Mouse (Mus musculus) yolk sac, embryonic 10.5 days (tissue): ENCODE results near the gene Olfr424.

Source experiments
- DNase-seq: peaks from one replicate; pipeline ENCODE4 v3.0.0-alpha.2; 2017; ENCODE audit warnings: low spot score

The Olfr424 gene

DNA sequence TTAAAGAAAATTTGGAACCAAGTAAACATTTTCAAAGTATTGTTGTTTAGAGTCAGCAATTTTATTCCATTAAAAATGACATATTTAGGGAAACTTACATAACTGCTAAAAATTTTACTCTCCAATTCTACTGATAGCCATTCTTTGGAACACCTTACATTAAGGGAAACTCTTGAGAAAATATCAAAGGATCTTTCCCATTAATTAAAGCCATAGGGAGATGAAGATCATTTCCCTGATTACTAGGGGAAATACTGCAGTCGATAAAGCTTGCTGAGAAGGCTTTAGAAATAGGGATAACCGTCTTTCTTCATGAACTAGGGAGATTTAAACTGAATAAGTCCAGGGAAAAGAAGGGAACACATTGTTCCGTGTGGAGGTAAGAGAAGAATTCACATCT lies at the start of gene Olfr424:
Gene Olfr424, plus strand, starts transcription at position 301 of the 400 bp plus-strand sequence.
- DNase-seq, result no peak

DNA sequence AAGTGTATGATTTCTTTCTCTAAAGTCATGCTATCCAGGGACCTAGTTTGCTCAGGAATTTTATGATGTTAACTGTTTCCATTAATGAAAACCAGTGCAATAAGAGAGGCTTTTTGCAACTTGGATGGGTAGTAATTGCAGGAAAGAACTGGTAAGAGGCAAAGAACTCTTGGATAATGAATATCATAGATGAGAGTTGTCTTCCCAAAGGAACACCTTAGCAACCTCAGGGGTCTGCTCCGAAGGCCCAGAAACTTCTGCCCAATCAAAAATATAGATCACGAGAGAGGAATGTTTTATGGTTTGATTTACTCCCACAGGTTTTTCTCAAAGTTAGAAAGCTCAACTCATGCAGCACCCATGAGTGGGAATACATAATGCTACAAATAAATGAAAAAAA lies 47.3 kb upstream of the Olfr424 start, which contains the start of gene Olfr429:
Gene Olfr429, plus strand, starts transcription at position 301 of the 400 bp plus-strand sequence.
- DNase-seq, result no peak

DNA sequence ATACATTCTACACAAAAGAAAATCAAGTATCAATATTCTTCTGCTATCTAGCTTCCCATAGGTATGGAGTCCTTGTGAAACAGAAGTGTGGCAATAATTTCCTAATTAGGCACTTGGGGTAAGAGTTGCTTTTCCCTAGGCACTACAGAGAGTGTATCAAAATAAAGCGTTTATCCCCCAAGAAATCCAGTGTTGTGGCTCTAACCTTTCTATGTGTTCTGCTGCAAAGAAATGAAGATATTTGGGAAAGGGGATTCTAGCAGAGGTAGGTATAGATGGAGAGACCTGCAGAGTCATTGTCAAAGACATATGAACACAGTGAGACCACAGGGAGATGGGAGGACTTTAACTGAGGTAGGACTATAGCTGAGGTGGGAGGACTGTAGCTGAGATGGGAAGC lies 34.7 kb upstream of the Olfr424 start, which contains the start of gene Olfr427:
Gene Olfr427, plus strand, starts transcription at position 301 of the 400 bp plus-strand sequence.
- no peak for DNase-seq

DNA sequence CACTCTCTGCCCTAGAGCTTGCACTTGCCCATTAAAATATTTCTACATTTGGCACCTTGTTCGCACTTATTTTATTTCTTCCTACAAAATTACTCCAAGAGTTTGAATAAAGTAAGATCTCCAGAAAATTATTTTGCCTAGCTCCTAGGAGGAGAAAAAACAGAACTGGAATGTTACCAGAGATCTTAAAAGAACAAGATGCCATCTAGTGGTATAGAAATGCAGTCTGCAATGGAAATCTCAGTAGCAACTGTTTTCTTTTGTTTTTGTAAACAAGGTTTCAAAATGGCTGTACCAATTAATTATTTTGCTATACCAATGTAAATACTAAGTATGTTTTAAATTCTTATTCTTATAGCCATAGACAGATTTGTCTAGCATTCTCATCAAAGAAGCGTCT lies 27.6 kb upstream of the Olfr424 start:
- no peak for DNase-seq

DNA sequence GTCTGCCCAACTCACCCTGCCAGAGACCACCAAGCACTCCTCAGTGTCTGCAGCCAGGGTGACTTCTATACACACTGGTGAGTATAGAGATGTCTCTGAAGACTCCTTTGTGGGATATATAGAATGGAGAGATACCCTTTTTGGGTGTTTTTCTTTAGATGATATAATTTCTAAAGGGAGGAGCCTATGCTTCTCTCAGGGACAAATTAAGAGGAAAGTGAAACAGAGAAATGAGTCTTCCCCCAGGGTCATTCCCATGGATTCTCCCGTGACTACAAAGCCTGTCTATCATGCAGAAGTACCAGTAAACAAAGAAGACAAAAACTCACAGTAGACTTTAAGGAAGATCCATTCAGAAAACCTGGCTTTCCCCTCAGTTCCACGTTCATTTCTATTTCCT lies 10.3 kb upstream of the Olfr424 start, which contains the start of gene Olfr231:
Gene Olfr231, minus strand, starts transcription at position 101 of the 400 bp plus-strand sequence.
- no peak for DNase-seq

DNA sequence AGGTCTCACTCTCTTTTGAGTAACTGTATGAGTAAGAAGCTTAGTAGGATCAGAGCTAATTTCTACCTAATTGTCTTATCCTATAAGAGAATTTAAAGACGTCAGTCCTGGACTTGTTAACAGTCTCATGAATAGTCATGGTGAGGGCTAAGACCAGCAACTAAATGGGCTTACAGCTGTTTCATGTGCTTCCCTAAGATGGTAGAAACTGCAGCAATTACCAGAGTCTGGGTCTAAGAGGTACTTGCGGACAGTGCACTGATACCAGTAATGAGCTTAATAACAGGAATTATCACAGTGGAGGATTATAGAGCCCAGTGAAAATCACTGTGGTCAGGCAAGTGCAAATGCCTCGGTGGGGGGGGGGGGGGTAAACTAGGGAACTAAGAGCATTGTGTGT lies 682 bp downstream of the Olfr424 start:
- no peak for DNase-seq

DNA sequence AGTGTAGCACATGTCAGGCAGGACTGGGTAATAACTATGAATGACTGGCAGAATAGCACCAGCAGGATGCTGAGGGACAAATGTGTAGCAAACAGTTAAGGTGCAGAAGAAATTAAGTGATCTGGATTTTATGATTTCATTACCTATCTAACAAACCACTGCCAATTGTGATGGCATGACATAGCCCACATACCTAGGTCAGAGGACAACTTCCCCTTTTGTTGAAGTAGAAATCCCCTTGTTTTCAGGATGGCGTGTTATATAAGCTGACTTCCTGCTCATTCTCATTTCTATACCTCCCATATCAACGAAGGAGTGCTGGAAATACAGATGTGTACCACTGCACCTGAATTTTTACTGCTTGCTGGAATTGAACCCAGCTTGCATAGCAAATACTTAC lies 10.1 kb downstream of the Olfr424 start:
- no peak for DNase-seq

DNA sequence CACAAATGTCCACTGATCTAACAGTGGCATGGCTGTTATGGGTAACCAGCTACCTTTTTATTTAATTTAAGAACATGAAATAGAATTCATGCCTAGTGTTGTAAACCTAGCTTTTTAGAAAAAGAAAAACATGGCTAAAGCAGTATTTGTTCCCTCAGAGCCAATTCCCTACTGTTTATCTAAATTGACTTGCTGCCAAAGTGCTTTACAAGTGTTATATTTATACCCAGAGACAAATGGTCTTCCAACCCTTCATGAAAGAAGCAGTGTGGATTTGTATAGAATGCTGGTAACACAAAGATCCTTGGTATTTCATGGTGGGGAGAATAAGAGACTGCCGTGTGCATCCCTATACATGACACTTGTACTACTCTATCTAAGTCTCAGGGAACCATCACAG lies 15.4 kb downstream of the Olfr424 start:
- DNase-seq, result no peak

DNA sequence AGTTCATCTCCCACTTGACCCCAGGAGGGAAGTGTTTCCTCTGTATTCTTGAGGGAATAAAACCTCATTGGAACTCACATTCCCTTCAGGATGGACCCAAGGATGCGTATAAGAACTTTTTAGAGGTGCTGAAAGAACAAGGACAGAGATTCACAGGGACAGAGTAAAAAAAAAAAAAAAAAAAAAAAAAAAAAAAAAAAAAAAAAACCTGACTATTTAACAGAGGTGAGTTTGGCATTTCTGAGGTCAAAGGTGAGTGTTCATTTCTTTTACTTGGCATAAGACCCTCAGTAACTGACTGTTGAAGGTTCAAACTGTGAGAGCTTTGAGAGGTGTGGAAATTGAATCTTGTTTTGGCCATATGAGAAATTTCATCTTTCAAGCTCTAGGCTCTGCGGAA lies 18.0 kb downstream of the Olfr424 start:
- DNase-seq, result no peak

DNA sequence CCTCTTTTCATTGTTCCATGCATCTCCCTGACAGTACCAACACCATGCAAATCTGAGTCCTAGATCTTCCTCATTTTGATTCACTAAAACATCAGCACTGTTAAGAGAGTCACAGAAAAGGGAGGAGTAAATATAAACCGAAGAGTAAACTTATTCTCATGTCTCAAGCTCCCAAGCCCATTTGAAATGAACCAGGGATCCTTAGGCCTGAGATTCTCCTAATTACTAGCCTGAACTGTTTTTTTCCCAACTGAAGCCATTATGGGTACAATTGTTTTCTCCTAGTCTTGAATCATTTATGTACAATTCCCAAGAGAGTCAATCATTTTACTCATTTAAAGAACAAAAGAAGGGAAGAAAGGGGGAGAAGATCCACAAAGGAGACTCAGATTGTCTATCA lies 24.0 kb downstream of the Olfr424 start, which contains the start of gene Olfr420:
Gene Olfr420, plus strand, starts transcription at position 301 of the 400 bp plus-strand sequence.
- no peak for DNase-seq

DNA sequence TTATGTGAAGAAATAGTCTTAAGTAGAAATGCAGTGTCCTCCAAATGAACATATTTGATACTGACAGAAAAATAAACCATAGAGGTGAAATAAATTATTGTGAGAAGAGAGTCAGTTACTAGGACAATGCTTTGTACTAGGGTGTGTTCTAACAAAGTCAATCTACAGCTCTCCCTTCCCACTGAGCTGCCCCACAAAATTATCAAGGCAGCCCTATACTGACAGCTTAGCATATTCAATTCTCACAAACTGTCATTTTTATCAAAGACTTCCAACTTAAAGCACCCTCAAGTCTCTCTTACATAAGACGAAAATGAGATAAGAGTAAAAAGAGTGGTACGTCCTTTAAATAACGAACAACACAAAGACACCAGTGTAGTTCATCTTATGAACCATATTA lies 26.3 kb downstream of the Olfr424 start:
- DNase-seq, result no peak

DNA sequence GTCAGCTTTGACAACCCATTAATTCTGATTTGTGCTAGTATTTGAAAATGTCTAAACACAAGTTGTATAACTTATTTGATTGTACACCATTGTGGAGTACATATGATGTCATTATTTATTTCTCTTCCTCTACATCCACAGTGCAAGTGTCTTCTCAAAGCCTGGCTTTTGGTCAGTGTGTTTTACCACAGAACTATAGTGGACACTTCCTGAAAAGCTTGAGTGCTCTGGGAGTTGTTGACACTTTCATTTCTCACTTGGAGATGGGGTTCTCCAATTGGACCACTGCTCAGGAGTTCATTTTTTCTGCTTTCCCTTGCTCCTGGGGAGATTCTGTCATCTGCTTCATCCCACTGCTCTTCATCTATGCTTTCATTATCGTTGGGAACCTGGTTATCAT lies 27.2 kb downstream of the Olfr424 start:
- DNase-seq, result no peak

DNA sequence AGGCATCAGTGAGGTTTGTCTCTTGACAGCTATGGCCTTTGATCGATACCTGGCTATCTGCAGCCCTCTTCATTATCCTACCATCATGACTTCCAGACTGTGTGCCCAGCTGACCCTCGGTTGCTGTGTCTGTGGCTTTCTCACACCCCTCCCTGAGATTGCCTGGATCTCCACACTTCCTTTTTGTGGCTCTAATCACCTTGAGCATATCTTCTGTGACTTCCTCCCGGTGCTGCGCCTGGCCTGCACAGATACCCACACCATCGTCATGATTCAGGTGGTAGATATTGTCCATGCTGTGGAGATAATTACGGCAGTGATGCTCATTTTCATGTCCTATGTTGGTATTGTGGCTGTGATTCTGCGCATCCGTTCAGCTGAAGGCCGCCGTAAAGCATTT lies 27.8 kb downstream of the Olfr424 start:
- DNase-seq, result no peak

DNA sequence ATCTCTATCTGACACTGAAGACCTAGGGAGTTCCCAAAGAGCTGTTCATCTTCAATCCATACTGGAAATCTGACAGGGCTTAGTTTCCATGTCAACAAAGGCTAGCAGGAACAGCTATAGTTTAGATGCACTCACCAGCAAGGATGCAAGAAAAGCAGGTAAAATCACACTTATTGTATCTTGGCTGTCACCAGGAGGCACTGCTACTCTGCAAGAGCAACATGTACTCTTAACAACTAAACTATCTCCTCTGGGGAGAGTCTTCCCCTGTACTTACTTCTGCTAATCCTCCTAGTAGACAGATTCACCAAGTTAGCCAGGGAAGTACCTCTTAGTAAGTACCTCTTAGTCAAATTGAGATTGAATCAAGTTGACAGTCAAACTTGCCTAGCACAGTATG lies 37.7 kb downstream of the Olfr424 start:
- DNase-seq, result no peak

DNA sequence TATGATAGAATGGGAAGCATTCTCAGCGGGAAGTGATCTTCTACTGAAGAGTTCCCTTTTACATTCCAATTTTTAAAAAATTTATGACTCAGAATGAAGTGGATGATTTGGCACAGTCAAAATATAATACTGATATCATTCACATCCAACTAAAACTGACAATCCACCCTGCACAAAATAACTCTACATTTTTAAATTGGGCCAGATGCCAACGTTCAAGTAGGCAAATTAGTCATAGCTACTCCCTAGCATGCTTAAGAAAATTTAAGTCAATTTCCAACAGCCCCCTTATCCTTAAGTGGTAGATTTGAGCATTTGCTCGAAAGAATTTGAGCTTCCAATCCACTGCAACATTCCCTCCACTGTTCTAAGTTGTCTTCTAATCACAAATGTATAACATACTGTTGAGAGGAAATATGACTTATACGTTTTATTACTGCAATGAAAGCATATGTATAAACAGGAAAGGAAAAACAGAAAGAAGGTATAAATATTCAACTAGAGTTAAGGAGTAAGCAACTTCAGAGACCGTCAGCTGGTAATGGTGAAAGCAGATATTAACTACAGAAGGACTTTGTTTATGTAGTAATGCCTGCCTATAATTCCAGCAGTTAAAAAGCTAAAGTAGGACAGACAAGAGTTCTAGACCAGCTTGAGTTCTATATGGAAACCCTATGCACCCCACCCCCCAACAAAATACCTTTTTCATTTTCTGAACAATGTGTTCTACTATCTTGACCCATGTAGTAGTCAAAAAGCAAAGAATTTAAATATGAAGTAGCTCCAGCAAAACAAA lies 39.6 kb downstream of the Olfr424 start:
- no peak for DNase-seq

DNA sequence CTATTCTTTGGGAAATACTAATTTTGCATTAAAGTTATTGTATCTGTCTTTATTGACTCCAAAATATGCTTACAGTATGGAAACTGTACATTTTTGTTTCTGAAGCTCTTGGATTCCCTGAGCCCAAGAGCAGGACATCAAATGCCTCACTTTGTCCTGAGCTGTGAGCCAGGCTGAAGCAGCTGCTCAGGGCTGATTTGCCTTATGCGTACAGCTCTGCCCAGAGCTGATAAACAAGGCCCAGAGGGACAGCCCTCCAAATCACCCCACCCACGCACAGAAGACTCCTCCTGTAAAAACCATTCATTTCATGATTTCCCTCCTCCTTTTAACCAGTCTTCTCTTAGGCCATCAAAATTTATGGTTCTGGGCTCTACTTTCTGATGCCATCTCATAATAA lies 40.2 kb downstream of the Olfr424 start:
- DNase-seq, result peak; percentile 5

DNA sequence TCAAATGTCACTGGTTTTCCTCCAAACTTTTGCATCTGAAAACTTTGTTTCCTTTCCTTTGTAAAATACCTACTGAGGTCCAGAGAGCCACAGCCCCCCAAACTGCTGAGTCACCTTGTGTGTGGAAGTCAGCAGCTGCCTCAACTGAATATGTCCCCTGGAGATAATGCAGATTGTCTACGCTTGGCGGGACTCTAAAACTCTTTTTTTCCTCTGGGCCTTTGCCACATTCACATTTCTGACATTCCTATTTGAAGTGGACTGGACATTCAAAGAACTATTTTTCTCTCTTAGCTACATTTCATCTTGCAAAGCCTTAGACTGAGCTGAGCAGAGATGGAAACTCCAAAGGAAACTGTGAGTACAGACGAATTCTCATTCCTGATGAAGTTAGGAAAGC lies 41.3 kb downstream of the Olfr424 start, which contains the start of gene Spta1:
Gene Spta1, plus strand, starts transcription at position 172 of the 400 bp plus-strand sequence.
- DNase-seq, result peak; percentile 19
